21 mouse cellular contexts compared by ENCODE assay signal in genomic region chr11:45621824-45622223, GRCm38 (mm10).
DNase-seq lines count a peak whose midpoint lies in the region; ATAC-seq lines count a peak whose summit lies in the region.
"Had no signal": no experiment of that assay in that cellular context is flagged by ENCODE, and none has a peak within 500 bp of the region (broad histone marks: within the 10 kb centered on the region; RNA-seq: fewer than 3 reads in every experiment).

No protein-coding gene starts in this region.

- H3K36me3 ChIP-seq in limb, embryonic 11.5 days (ENCODE audit: control insufficient read depth, insufficient read depth, low read length), result no peaks in the 10 kb centered on the region
- H3K36me3 ChIP-seq in limb, embryonic 10.5 days, result no peaks in the 10 kb centered on the region
- H3K36me3 ChIP-seq: embryonic facial prominence, embryonic 13.5 days; heart, embryonic 10.5 days; hindbrain, embryonic 12.5 days had no signal

- H3K4me3 ChIP-seq in limb, embryonic 11.5 days (ENCODE audit: low read depth, low read length), result no peak overlapping the region
- no peak overlapping the region for H3K4me3 ChIP-seq in limb, embryonic 10.5 days
- H3K4me3 ChIP-seq: embryonic facial prominence, embryonic 13.5 days; heart, embryonic 10.5 days; hindbrain, embryonic 12.5 days had no signal

- 93% methylated on average over 2 of the region's 2 CpGs for WGBS in limb, embryonic 11.5 days
- 84% methylated on average over 2 of the region's 2 CpGs for WGBS in limb, embryonic 10.5 days

- H3K27me3 ChIP-seq in limb, embryonic 11.5 days (ENCODE audit: control insufficient read depth, insufficient read depth, low read length), result no peaks in the 10 kb centered on the region
- H3K27me3 ChIP-seq in limb, embryonic 10.5 days (ENCODE audit: low read depth, poor library complexity, severe bottlenecking), result no peaks in the 10 kb centered on the region
- H3K27me3 ChIP-seq: embryonic facial prominence, embryonic 13.5 days; hindbrain, embryonic 12.5 days had no signal

- peak; percentile 5 for DNase-seq in limb, embryonic 11.5 days (ENCODE audit: low spot score)
- no peak for DNase-seq in limb, embryonic 10.5 days (ENCODE audit: low spot score)
- DNase-seq in CD4-positive helper T cell, adult 2 months (ENCODE audit: low read depth, low spot score), result peak; percentile 31
- DNase-seq in T-cell, adult 2 months (ENCODE audit: low spot score), result peak; percentile 10
- DNase-seq in layer of hippocampus, adult 8-10 months (ENCODE audit: low spot score in 2 of 2), result no peak
- DNase-seq: adrenal gland, postnatal 14 days; B cell, adult 2 months; cerebellum, adult 11-12 months; cerebellum, adult 9-11 months; cerebellum, postnatal 36 days; gastrocnemius, postnatal 10 days; heart, postnatal 10 days; heart, postnatal 4 days; kidney, adult 18-20 months had no signal

- no peak overlapping the region for H3K4me2 ChIP-seq in limb, embryonic 11.5 days (ENCODE audit: low read depth, severe bottlenecking)
- H3K4me2 ChIP-seq: embryonic facial prominence, embryonic 13.5 days; hindbrain, embryonic 12.5 days had no signal

- H3K27ac ChIP-seq in limb, embryonic 11.5 days (replicated peaks; ENCODE audit: low read depth, low read length), result no peak overlapping the region
- no peak overlapping the region for H3K27ac ChIP-seq in limb, embryonic 10.5 days
- H3K27ac ChIP-seq: embryonic facial prominence, embryonic 13.5 days; heart, embryonic 10.5 days; hindbrain, embryonic 12.5 days had no signal

- no peaks in the 10 kb centered on the region for H3K9me3 ChIP-seq in limb, embryonic 11.5 days (ENCODE audit: control insufficient read depth, low read length)
- no peaks in the 10 kb centered on the region for H3K9me3 ChIP-seq in limb, embryonic 10.5 days (replicated peaks)
- H3K9me3 ChIP-seq: embryonic facial prominence, embryonic 13.5 days; heart, embryonic 10.5 days; hindbrain, embryonic 12.5 days had no signal

- H3K4me1 ChIP-seq in limb, embryonic 11.5 days (ENCODE audit: control insufficient read depth, insufficient read depth, low read length), result no peaks in the 10 kb centered on the region
- no peaks in the 10 kb centered on the region for H3K4me1 ChIP-seq in limb, embryonic 10.5 days
- H3K4me1 ChIP-seq: embryonic facial prominence, embryonic 13.5 days; heart, embryonic 10.5 days; hindbrain, embryonic 12.5 days had no signal

- ATAC-seq in limb, embryonic 11.5 days (ENCODE audit: insufficient number of reproducible peaks, low FRiP score, low TSS enrichment, low read depth), result no peak
- ATAC-seq in inflammation-experienced regulatory T-cells, adult 6 months, result peak; percentile 88
- no peak for ATAC-seq in erythroblast, adult 5-6 weeks (replicated peaks; ENCODE audit: low FRiP score, poor library complexity, severe bottlenecking)
- ATAC-seq in granulocyte monocyte progenitor cell, adult 5-6 weeks (replicated peaks; ENCODE audit: poor library complexity, severe bottlenecking), result no peak
- ATAC-seq: forebrain, embryonic 16.5 days had no signal

- no peak overlapping the region for H3K9ac ChIP-seq in limb, embryonic 11.5 days (ENCODE audit: low read length)
- H3K9ac ChIP-seq: embryonic facial prominence, embryonic 13.5 days; hindbrain, embryonic 12.5 days had no signal

Comparison
In these comparisons a context has a peak if more than half of its experiments do, and no peak if none do; other contexts are left out.
1. DNase-seq: peak in limb, embryonic 11.5 days (single experiment), CD4-positive helper T cell, adult 2 months (single experiment) and T-cell, adult 2 months (single experiment); none in limb, embryonic 10.5 days (single experiment) and layer of hippocampus, adult 8-10 months (0 of 2).